Mouse (Mus musculus) hindbrain, embryonic 10.5 days (tissue): ENCODE data around the gene Gm20518. TPM values are rescaled to one million over a fixed set of nuclear protein-coding genes. Genes with fewer than 3 reads are reported as not detected.

Experiments used
- DNase-seq: peaks from one replicate; pipeline ENCODE4 v3.0.0-alpha.2; 2017; ENCODE audit warnings: low spot score
- H3K27ac ChIP-seq: fragments of 300-500 bp; sonication (generic); 2 replicates; pipeline ENCODE4 v1.5.1; 2016; ENCODE audit warnings: mild to moderate bottlenecking, moderate library complexity
- H3K27me3 ChIP-seq: fragments of 300-500 bp; sonication (generic); 2 replicates; pipeline ENCODE4 v1.6.1; 2016; ENCODE audit warnings: mild to moderate bottlenecking; ENCODE audit not compliant: poor library complexity, insufficient read depth, severe bottlenecking
- H3K36me3 ChIP-seq: fragments of 300-500 bp; sonication (generic); 2 replicates; pipeline ENCODE4 v1.6.1; 2016; ENCODE audit warnings: mild to moderate bottlenecking, moderate library complexity
- H3K4me1 ChIP-seq: fragments of 300-500 bp; sonication (generic); replicated peaks from 2 replicates; pipeline ENCODE4 v1.6.1; 2016; ENCODE audit warnings: mild to moderate bottlenecking
- H3K4me3 ChIP-seq: fragments of 300-500 bp; sonication (generic); 2 replicates; pipeline ENCODE4 v1.5.1; 2016; ENCODE audit warnings: mild to moderate bottlenecking, moderate library complexity
- H3K9me3 ChIP-seq: fragments of 300-500 bp; sonication (generic); 2 replicates; pipeline ENCODE4 v1.6.1; 2016; ENCODE audit warnings: mild to moderate bottlenecking, moderate library complexity
- WGBS: fragments of 180-500 bp; shearing (Covaris S2); methylation state at CpG from one replicate; pipeline ENCODE4 v1.1.7; 2016; 5-methylcytosine and 5-hydroxymethylcytosine counted together
- polyA plus RNA-seq: library from polyadenylated mRNA; unstranded; fragments of >200 nt; fragmentation: Nextera tagmentation; extraction: Ambion mirVana; gene quantifications from 2 replicates; pipeline ENCODE4 v1.2.1, GENCODE M21; 2016

Gm20518 gene
- polyA plus RNA-seq, 1 experiment from 2014 or later = 0.20 TPM

DNA sequence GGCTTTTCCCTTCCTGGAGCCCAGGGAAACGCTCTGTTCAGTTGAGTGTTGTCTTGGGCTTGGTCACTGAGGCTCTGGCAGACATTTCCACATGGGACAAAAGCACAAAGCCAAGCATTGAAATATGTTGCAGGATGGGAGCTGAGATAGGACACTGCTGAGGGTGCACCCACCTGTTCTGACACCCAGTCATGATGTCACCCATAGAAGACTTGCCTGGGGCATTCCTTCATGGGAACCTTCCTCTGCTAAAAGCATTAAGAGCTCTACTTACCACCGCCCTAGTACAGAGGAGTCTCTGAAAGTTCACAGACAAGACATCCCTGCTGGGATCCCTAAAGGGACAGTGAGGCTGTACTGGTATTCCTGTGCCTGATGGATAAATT, 1.1 kb downstream of the Gm20518 start:
- peak overlapping the region; percentile 100 for H3K4me3 ChIP-seq
- WGBS = 67% methylated on average over 2 of the region's 2 CpGs
- no peaks in the 10 kb centered on the region for H3K27me3 ChIP-seq
- H3K27ac ChIP-seq = peak overlapping the region; percentile 99
- H3K36me3 ChIP-seq = peaks cover 15% of the 10 kb centered on the region
- H3K4me1 ChIP-seq = peaks cover 27% of the 10 kb centered on the region
- DNase-seq = no peak
- H3K9me3 ChIP-seq = no peaks in the 10 kb centered on the region

DNA sequence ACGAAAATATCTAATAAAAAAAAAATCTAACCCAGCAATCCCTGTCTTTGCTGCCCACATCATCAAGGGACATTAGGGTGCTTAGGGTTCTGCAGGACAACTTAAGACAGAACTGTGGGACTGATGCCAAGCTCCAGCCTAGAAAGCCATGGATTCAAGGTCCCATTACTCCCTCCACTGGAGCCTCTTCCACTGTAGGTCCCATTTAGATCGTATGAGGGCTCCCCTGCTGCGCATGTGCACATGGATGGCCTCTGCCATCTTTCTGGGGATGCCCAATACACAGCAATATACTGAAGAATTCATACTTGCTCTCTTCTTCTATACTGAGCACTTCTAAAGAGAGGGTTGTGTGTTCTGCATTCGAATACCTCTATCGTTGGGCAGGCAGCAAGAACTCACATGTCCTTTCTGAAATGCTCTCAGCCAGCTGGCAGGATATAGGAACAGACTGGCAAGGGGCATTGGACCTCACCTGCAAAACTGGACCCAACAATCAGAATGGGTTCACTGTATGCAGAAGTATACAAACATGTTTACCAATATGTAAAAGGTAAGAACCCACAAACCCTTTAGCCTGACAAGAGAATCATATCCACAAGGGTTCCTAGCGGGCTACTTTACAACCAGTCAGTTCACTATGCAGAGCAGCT, 1.7 kb downstream of the Gm20518 start:
- Histone ChIP-seq H3K27ac (peak overlapping the region; percentile 99), H3K4me1 (peaks cover 27% of the 10 kb centered on the region), H3K9me3 (no peaks in the 10 kb centered on the region), H3K36me3 (peaks cover 20% of the 10 kb centered on the region), H3K4me3 (peak overlapping the region; percentile 100), H3K27me3 (no peaks in the 10 kb centered on the region)
- DNase-seq = no peak
- WGBS = 85% methylated on average over 6 of the region's 6 CpGs

- peaks cover 56% of the 10 kb centered on the region for H3K36me3 ChIP-seq
- WGBS = 84% methylated on average over 6 of the region's 6 CpGs
- no peak overlapping the region for H3K27ac ChIP-seq
- no peaks in the 10 kb centered on the region for H3K9me3 ChIP-seq
- no peaks in the 10 kb centered on the region for H3K27me3 ChIP-seq
- no peaks in the 10 kb centered on the region; the same call in 1 of the 2 replicates for H3K4me1 ChIP-seq
- DNase-seq = no peak
- H3K4me3 ChIP-seq = no peak overlapping the region
These were observed 7.4 kb downstream of the Gm20518 start for GRCm38 (mm10) chr16:17884116-17884515.

DNA sequence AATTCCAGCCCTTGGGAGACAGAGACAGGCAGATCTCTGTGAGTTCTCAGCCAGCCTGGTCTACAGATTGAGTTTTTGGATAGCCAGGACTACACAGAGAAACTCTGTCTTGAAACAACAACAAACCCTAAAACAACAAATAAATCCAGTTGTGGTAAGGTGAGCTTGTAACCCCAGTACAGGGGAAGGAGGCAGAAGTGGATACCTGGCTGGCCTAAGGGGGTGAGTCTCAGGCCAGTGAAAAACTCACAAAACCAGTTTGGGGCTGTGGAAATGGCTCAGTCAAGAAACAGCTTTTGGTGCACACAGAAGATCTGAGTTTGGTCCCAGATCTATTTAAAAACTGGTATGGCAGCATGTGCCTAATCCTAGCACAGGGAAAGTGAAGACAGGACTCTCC, 9.3 kb downstream of the Gm20518 start:
- H3K4me3 ChIP-seq = no peak overlapping the region
- H3K4me1 ChIP-seq = no peaks in the 10 kb centered on the region; the same call in 1 of the 2 replicates
- H3K27me3 ChIP-seq = no peaks in the 10 kb centered on the region
- no peak for DNase-seq
- no peak overlapping the region for H3K27ac ChIP-seq
- H3K9me3 ChIP-seq = peaks cover 2% of the 10 kb centered on the region; the same call in 1 of the 2 replicates
- peaks cover 75% of the 10 kb centered on the region for H3K36me3 ChIP-seq

DNA sequence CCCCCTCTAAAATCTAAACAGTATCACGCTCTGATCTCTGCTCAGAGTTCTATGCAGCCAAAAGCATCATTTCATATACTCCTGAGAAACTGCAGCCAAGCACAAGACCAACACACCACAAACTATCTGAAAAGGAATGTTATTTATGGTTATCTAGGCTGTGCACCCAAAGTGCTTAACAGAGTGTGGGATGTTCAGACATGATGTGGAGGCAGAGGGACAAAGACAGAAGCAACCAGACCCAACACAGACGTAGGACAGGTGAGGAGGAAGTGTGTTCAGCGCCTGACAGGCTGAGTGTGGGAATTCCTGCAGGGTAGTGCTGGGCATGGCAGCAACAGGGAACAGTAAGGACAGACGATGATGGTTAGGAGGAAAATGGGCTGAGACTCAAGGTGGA, 11.9 kb downstream of the Gm20518 start:
- 94% methylated on average over 4 of the region's 4 CpGs for WGBS
- Histone ChIP-seq H3K4me1 (no peaks in the 10 kb centered on the region), H3K27ac (no peak overlapping the region), H3K27me3 (no peaks in the 10 kb centered on the region), H3K4me3 (no peak overlapping the region), H3K9me3 (peaks cover 2% of the 10 kb centered on the region; the same call in 1 of the 2 replicates), H3K36me3 (peaks cover 70% of the 10 kb centered on the region)
- DNase-seq = no peak

- H3K4me3 ChIP-seq = no peak overlapping the region
- no peak overlapping the region for H3K27ac ChIP-seq
- 90% methylated on average over 1 of the region's 1 CpGs for WGBS
- peaks cover 2% of the 10 kb centered on the region; the same call in 1 of the 2 replicates for H3K9me3 ChIP-seq
- H3K36me3 ChIP-seq = peaks cover 67% of the 10 kb centered on the region
- 0 out of 2 replicates have a peak, but pooled peaks cover 4% of the 10 kb centered on the region for H3K4me1 ChIP-seq
- no peaks in the 10 kb centered on the region for H3K27me3 ChIP-seq
- DNase-seq = no peak
These were observed 15.4 kb downstream of the Gm20518 start for GRCm38 (mm10) chr16:17876096-17876495.

GRCm38 (mm10) chr16:17875174-17875573, 16.3 kb downstream of the Gm20518 start:
- 89% methylated on average over 4 of the region's 4 CpGs for WGBS
- H3K36me3 ChIP-seq = peaks cover 76% of the 10 kb centered on the region
- DNase-seq = no peak

GRCm38 (mm10) chr16:17872995-17873394, 18.5 kb downstream of the Gm20518 start:
- Histone ChIP-seq H3K36me3 (peaks cover 77% of the 10 kb centered on the region), H3K9me3 (no peaks in the 10 kb centered on the region), H3K27me3 (no peaks in the 10 kb centered on the region), H3K4me1 (0 out of 2 replicates have a peak, but pooled peaks cover 4% of the 10 kb centered on the region), H3K4me3 (no peak overlapping the region), H3K27ac (no peak overlapping the region)
- no peak for DNase-seq
- 58% methylated on average over 4 of the region's 4 CpGs for WGBS

More at GRCm38 (mm10) chr16:17875174-17875573, 16.3 kb downstream of the Gm20518 start:
- H3K4me1 ChIP-seq = 0 out of 2 replicates have a peak, but pooled peaks cover 4% of the 10 kb centered on the region
- no peaks in the 10 kb centered on the region for H3K27me3 ChIP-seq
- H3K4me3 ChIP-seq = no peak overlapping the region
- peaks cover 2% of the 10 kb centered on the region; the same call in 1 of the 2 replicates for H3K9me3 ChIP-seq
- no peak overlapping the region for H3K27ac ChIP-seq

- Histone ChIP-seq H3K9me3 (no peaks in the 10 kb centered on the region), H3K36me3 (peaks cover 78% of the 10 kb centered on the region), H3K4me3 (no peak overlapping the region), H3K27me3 (no peaks in the 10 kb centered on the region), H3K27ac (no peak overlapping the region), H3K4me1 (0 out of 2 replicates have a peak, but pooled peaks cover 4% of the 10 kb centered on the region)
- WGBS = 89% methylated on average over 5 of the region's 5 CpGs
- DNase-seq = no peak
These were observed 20.2 kb downstream of the Gm20518 start for GRCm38 (mm10) chr16:17871248-17871647.

- Histone ChIP-seq H3K27ac (no peak overlapping the region), H3K27me3 (no peaks in the 10 kb centered on the region), H3K4me1 (no peaks in the 10 kb centered on the region), H3K9me3 (no peaks in the 10 kb centered on the region), H3K4me3 (no peak overlapping the region), H3K36me3 (peaks cover 79% of the 10 kb centered on the region)
- WGBS = 74% methylated on average over 6 of the region's 6 CpGs
- no peak for DNase-seq
These were observed 25.7 kb downstream of the Gm20518 start for GRCm38 (mm10) chr16:17865770-17866169.

- Histone ChIP-seq H3K27me3 (no peaks in the 10 kb centered on the region), H3K4me3 (no peak overlapping the region), H3K36me3 (peaks cover 79% of the 10 kb centered on the region), H3K27ac (no peak overlapping the region), H3K4me1 (no peaks in the 10 kb centered on the region), H3K9me3 (no peaks in the 10 kb centered on the region)
- 86% methylated on average over 2 of the region's 2 CpGs for WGBS
- DNase-seq = no peak
These were observed 26.2 kb downstream of the Gm20518 start for GRCm38 (mm10) chr16:17865293-17865692.

- DNase-seq = no peak
- Histone ChIP-seq H3K9me3 (no peaks in the 10 kb centered on the region), H3K27ac (no peak overlapping the region), H3K36me3 (peaks cover 84% of the 10 kb centered on the region), H3K4me3 (no peak overlapping the region), H3K27me3 (no peaks in the 10 kb centered on the region), H3K4me1 (no peaks in the 10 kb centered on the region)
These were observed 32.9 kb downstream of the Gm20518 start for GRCm38 (mm10) chr16:17858592-17858991.

- Histone ChIP-seq H3K4me3 (no peak overlapping the region), H3K36me3 (peaks cover 89% of the 10 kb centered on the region), H3K9me3 (no peaks in the 10 kb centered on the region), H3K4me1 (no peaks in the 10 kb centered on the region), H3K27me3 (no peaks in the 10 kb centered on the region), H3K27ac (no peak overlapping the region)
- WGBS = 90% methylated on average over 7 of the region's 7 CpGs
- no peak for DNase-seq
These were observed 34.3 kb downstream of the Gm20518 start for GRCm38 (mm10) chr16:17857157-17857556.
